13 mouse cellular contexts compared by ENCODE assay signal in genomic region chr11:113538406-113538917, GRCm38 (mm10).
DNase-seq lines count a peak whose midpoint lies in the region; ATAC-seq and TF ChIP-seq lines count a peak whose summit lies in the region.
"Had no signal": no experiment of that assay in that cellular context is flagged by ENCODE, and none has a peak within 500 bp of the region (broad histone marks: within the 10 kb centered on the region; RNA-seq: fewer than 3 reads in every experiment).

No protein-coding gene starts in this region.

- no peak overlapping the region for H3K9ac ChIP-seq in midbrain, embryonic 13.5 days (replicated peaks)
- no peak overlapping the region for H3K9ac ChIP-seq in midbrain, postnatal 0 days (replicated peaks; ENCODE audit: low read length, poor library complexity, severe bottlenecking)
- no peak overlapping the region for H3K9ac ChIP-seq in hindbrain, embryonic 15.5 days
- H3K9ac ChIP-seq: embryonic facial prominence, embryonic 12.5 days; intestine, embryonic 15.5 days had no signal

- no peak for TF ChIP-seq POLR2A in embryonic fibroblast, embryonic 13.5 days (IDR thresholded peaks at IDR 0.05; ENCODE audit: low read depth, low read length)

- no peaks in the 10 kb centered on the region for H3K27me3 ChIP-seq in midbrain, embryonic 13.5 days
- H3K27me3 ChIP-seq in midbrain, postnatal 0 days (ENCODE audit: insufficient read depth, low read length), result no peaks in the 10 kb centered on the region
- no peaks in the 10 kb centered on the region for H3K27me3 ChIP-seq in hindbrain, embryonic 15.5 days
- H3K27me3 ChIP-seq: embryonic facial prominence, embryonic 12.5 days; intestine, embryonic 15.5 days had no signal

- ATAC-seq in midbrain, embryonic 13.5 days, result no peak
- ATAC-seq in midbrain, postnatal 0 days (ENCODE audit: low FRiP score), result no peak
- no peak for ATAC-seq in hindbrain, embryonic 15.5 days (ENCODE audit: low FRiP score, low read depth)
- ATAC-seq: intestine, embryonic 15.5 days had no signal

- H3K4me2 ChIP-seq in midbrain, embryonic 13.5 days (replicated peaks), result no peak overlapping the region
- H3K4me2 ChIP-seq in midbrain, postnatal 0 days (ENCODE audit: low read depth, low read length, poor library complexity, severe bottlenecking), result no peak overlapping the region
- H3K4me2 ChIP-seq in hindbrain, embryonic 15.5 days, result no peak overlapping the region
- H3K4me2 ChIP-seq: embryonic facial prominence, embryonic 12.5 days; intestine, embryonic 15.5 days had no signal

- 0 out of 2 replicates have a peak, but pooled peaks cover 5% of the 10 kb centered on the region for H3K9me3 ChIP-seq in midbrain, embryonic 13.5 days
- no peaks in the 10 kb centered on the region for H3K9me3 ChIP-seq in midbrain, postnatal 0 days (ENCODE audit: low read length)
- H3K9me3 ChIP-seq in hindbrain, embryonic 15.5 days, result no peaks in the 10 kb centered on the region
- H3K9me3 ChIP-seq: embryonic facial prominence, embryonic 12.5 days; heart, embryonic 10.5 days; intestine, embryonic 15.5 days had no signal

- DNase-seq in adrenal gland, adult 2 months, result peak; percentile 26
- DNase-seq in adrenal gland, postnatal 4 days (ENCODE audit: low spot score in 2 of 2), result no peak
- no peak for DNase-seq in midbrain, postnatal 0 days (ENCODE audit: low spot score)
- no peak for DNase-seq in layer of hippocampus, postnatal 36 days
- DNase-seq in cerebellum, postnatal 25 days, result no peak
- DNase-seq: gastrocnemius, postnatal 14 days; heart, postnatal 14 days had no signal

- H3K4me3 ChIP-seq in midbrain, embryonic 13.5 days (replicated peaks), result no peak overlapping the region
- H3K4me3 ChIP-seq in midbrain, postnatal 0 days (ENCODE audit: low read depth, low read length), result no peak overlapping the region
- H3K4me3 ChIP-seq in embryonic fibroblast, embryonic 13.5 days (ENCODE audit: insufficient read depth, low read length), result no peak overlapping the region
- no peak overlapping the region for H3K4me3 ChIP-seq in hindbrain, embryonic 15.5 days
- H3K4me3 ChIP-seq: embryonic facial prominence, embryonic 12.5 days; heart, embryonic 10.5 days; intestine, embryonic 15.5 days had no signal

- H3K4me1 ChIP-seq in midbrain, embryonic 13.5 days (replicated peaks), result peaks cover 11% of the 10 kb centered on the region
- H3K4me1 ChIP-seq in midbrain, postnatal 0 days (ENCODE audit: insufficient read depth, low read length), result no peaks in the 10 kb centered on the region
- peaks cover 16% of the 10 kb centered on the region for H3K4me1 ChIP-seq in embryonic fibroblast, embryonic 13.5 days (ENCODE audit: control insufficient read depth, insufficient read depth, low read length)
- peaks cover 12% of the 10 kb centered on the region for H3K4me1 ChIP-seq in hindbrain, embryonic 15.5 days (replicated peaks)
- H3K4me1 ChIP-seq: intestine, embryonic 15.5 days had no signal

- peak overlapping the region; percentile 45; the same call in 1 of the 2 replicates for H3K27ac ChIP-seq in midbrain, embryonic 13.5 days
- H3K27ac ChIP-seq in midbrain, postnatal 0 days (ENCODE audit: low read depth, low read length), result no peak overlapping the region
- H3K27ac ChIP-seq in embryonic fibroblast, embryonic 13.5 days (ENCODE audit: insufficient read depth, low read length), result peak overlapping the region; percentile 21; the same call in 1 of the 2 replicates
- H3K27ac ChIP-seq in hindbrain, embryonic 15.5 days (replicated peaks), result 0 out of 2 replicates have a peak overlapping the region, but pooled peaks have one; percentile 67
- H3K27ac ChIP-seq: embryonic facial prominence, embryonic 12.5 days; heart, embryonic 10.5 days; intestine, embryonic 15.5 days had no signal

- TF ChIP-seq CTCF in midbrain, postnatal 0 days (IDR thresholded peaks at IDR 0.05), result no peak
- TF ChIP-seq CTCF in embryonic fibroblast, embryonic 13.5 days (IDR thresholded peaks at IDR 0.05; ENCODE audit: borderline replicate concordance, insufficient read depth, low read length), result no peak

- 0 out of 2 replicates have a peak, but pooled peaks cover 5% of the 10 kb centered on the region for H3K36me3 ChIP-seq in midbrain, embryonic 13.5 days
- no peaks in the 10 kb centered on the region for H3K36me3 ChIP-seq in midbrain, postnatal 0 days (ENCODE audit: insufficient read depth, low read length)
- H3K36me3 ChIP-seq in hindbrain, embryonic 15.5 days, result no peaks in the 10 kb centered on the region
- H3K36me3 ChIP-seq: embryonic facial prominence, embryonic 12.5 days; intestine, embryonic 15.5 days had no signal

- 93% methylated on average over 4 of the region's 4 CpGs for WGBS in midbrain, embryonic 13.5 days
- WGBS in midbrain, postnatal 0 days, result 97% methylated on average over 4 of the region's 4 CpGs
- WGBS in hindbrain, embryonic 15.5 days, result 87% methylated on average over 4 of the region's 4 CpGs
